Mouse (Mus musculus): ENCODE results near the gene Hsf2bp.

Gene Hsf2bp

GRCm38 (mm10) chr17:31935841-31936240 lies 100.3 kb downstream of the Hsf2bp start:
- DNase-seq = no peak

GRCm38 (mm10) chr17:31935091-31935830 lies 100.9 kb downstream of the Hsf2bp start:
- DNase-seq = no peak

GRCm38 (mm10) chr17:31933956-31934355 lies 102.2 kb downstream of the Hsf2bp start:
- DNase-seq = no peak

GRCm38 (mm10) chr17:31931499-31931898 lies 104.7 kb downstream of the Hsf2bp start:
- DNase-seq = peak; percentile 66

GRCm38 (mm10) chr17:31929844-31930715 lies 106.1 kb downstream of the Hsf2bp start:
- DNase-seq = no peak

- no peak for DNase-seq
These were observed 107.1 kb downstream of the Hsf2bp start for GRCm38 (mm10) chr17:31929032-31929431.

GRCm38 (mm10) chr17:31927895-31928626 lies 108.1 kb downstream of the Hsf2bp start:
- DNase-seq = no peak

- DNase-seq = peak; percentile 56
These were observed 111.9 kb downstream of the Hsf2bp start for GRCm38 (mm10) chr17:31924229-31924628.

- no peak for DNase-seq
These were observed 112.7 kb downstream of the Hsf2bp start for GRCm38 (mm10) chr17:31923310-31923970.

GRCm38 (mm10) chr17:31920589-31921190 lies 115.5 kb downstream of the Hsf2bp start:
- DNase-seq = peak; percentile 65

GRCm38 (mm10) chr17:31919599-31919998 lies 116.5 kb downstream of the Hsf2bp start:
- DNase-seq = no peak

GRCm38 (mm10) chr17:31918374-31918773 lies 117.8 kb downstream of the Hsf2bp start:
- DNase-seq = no peak

GRCm38 (mm10) chr17:31916461-31916775 lies 119.7 kb downstream of the Hsf2bp start:
- no peak for DNase-seq

- DNase-seq = no peak
These were observed 120.2 kb downstream of the Hsf2bp start for GRCm38 (mm10) chr17:31915756-31916460.

GRCm38 (mm10) chr17:31914323-31914722 lies 121.8 kb downstream of the Hsf2bp start:
- no peak for DNase-seq

- DNase-seq = no peak
These were observed 123.1 kb downstream of the Hsf2bp start for GRCm38 (mm10) chr17:31912881-31913662.

- peak; percentile 40 for DNase-seq
These were observed 123.8 kb downstream of the Hsf2bp start for GRCm38 (mm10) chr17:31912387-31912786.

GRCm38 (mm10) chr17:31908966-31909365 lies 127.2 kb downstream of the Hsf2bp start:
- DNase-seq = no peak

GRCm38 (mm10) chr17:31906441-31906840 lies 129.7 kb downstream of the Hsf2bp start:
- no peak for DNase-seq

- DNase-seq = peak; percentile 79
These were observed 130.3 kb downstream of the Hsf2bp start for GRCm38 (mm10) chr17:31905791-31906211.

Data from kidney, postnatal 14 days (tissue).